Mouse (Mus musculus): ENCODE measurements around the gene Lmbr1.
A peak's percentile ranks its signal among the peaks of the same experiment; 100 is the strongest.

Lmbr1 gene

DNA sequence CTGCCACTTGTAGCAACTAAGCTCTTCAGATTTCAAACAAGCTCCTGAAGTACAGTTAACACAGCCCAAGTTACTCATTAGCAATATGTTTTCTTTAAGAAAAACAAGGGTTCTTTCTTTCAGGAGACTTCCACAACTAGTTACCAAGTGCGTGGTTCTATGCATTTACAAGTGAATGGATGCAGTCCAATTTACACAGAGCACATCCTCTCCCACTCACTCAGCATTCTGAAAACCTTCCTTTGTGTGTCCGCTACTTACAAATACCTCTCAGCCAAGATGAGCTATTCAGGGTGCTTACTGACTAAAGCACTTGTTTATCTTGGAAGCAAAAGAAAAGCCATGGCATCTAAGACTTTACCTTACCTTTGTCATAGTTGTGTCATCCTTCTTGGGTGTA lies 124.3 kb downstream of the Lmbr1 start:
- no peak for DNase-seq (ENCODE audit: low spot score in 2 of 2)

DNA sequence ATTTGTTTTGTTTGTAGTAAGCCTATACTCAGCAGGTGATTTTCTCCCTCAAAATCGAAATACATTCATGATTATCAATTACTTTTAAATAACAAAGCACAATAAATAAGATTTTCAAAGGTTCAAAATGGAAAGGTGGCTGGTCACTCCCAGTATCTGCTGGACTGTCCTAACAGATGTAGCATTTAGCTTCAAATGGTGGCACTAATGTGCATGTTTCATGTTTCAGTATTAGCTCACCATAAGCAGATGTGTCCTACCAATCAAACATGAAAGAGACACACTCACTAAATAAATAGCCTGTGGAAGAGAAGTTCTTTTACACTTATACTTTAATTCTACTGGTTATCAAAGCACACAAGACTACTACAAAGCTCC lies 126.7 kb downstream of the Lmbr1 start:
- no peak for DNase-seq (ENCODE audit: low spot score in 2 of 2)

DNA sequence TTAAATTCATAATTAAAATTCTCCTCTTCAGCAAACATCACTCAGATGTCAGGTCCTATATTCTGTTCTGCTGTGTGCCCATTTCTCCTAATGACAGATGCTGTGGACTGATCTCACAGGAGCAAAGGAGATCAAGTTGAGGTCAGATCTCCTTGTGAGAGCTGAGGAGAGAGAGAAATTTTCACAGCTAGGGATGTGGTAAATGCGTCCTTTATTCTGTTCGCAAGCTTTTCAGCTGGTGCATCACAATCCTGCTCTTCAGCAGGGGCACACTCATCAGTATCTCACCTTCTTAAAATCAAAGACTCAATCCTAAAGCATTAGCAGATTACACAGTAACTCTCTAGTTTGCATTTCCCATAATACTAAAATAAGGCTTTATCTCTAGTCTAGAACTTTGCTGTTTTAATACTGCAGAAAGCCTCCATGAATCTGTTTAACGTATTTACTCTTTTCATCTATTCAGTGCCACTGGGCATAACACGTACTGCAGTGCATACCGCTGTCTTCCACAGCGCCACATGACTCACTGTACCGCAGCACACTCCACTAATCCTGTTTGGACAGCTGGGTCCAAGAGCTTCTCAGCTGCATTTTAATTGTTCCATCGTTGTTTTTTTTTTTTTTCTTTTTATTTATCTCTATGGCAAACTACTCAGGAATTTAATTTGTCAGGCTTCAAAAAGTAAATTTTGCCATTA lies 127.2 kb downstream of the Lmbr1 start:
- DNase-seq (ENCODE audit: low spot score in 2 of 2) = no peak

DNA sequence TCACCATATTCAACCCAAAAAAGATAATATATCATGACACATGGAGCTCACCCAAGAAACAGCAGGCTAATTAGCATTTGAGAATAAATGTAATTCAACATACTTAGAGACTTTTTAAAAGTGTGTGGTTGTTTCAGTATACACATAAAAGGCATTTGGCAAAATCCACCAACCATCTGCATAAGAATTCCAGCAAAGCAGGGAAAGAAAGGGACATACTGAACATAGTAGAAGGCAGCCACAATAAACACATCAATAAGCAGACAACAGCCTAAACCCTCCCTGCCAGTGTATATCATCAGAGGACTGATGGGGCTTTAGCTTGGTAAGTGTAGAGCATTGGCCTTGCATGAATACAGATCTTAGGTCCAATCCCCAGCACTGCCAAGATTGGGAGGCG lies 133.4 kb downstream of the Lmbr1 start:
- DNase-seq (ENCODE audit: low spot score in 2 of 2) = no peak

DNA sequence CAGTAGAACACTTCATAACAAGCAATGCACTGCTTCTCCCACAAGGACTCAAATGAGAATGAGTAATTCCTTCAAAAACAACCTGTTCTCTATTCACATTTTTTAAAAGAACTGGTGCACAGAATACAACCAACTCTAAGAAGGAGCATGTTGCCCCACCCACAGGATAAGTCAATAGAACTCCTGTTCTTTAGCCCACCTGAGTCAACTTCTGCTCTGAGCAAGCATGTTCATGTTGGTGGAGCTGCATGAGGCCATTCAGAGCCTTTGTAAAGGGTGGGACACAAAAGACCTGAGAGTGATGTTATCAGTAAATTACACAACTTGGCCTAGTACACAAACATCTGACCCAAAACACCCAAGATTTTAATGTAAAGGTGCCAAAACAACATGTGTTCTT lies 139.8 kb downstream of the Lmbr1 start:
- no peak for DNase-seq (ENCODE audit: low spot score in 2 of 2)

DNA sequence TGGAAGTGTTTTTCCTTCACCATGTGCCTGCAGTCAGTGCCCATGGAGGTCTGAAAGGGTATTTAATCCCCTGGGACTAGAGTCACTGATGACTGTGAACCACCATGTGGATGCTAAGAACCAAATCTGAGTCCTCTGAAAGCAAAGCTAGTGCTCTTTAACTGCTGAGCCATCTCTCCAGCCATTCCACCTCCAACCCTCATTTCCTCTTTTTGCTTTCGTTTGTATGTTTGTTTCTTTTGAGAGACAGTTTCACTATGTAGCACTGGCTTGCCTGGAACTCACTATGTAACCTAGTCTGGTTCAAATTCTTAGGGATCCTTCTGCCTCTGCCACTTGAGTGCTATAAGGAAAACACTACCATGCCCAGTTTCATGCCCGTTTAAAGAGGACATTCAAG lies 147.7 kb downstream of the Lmbr1 start:
- DNase-seq (ENCODE audit: low spot score in 2 of 2) = no peak

DNA sequence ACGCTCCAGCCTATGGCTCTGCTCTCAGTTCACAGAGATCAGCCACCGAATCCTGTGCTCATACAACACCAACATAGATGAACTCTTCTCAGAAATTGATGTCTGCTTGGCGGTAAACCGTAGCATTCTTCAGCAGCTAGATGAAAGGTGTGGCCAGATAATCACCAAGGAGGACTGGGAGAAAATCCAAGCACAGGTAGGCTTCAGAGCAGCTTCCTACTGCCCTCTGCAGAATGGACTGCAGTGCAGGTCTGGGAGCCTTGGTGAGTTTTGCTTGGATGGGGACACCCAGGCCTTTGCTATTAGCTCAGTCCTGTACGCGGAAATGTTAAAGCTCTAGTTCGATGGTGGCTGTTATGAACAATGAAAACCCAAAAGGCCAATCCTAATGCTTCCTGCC lies 154.1 kb downstream of the Lmbr1 start:
- DNase-seq (ENCODE audit: low spot score in 2 of 2) = no peak

DNA sequence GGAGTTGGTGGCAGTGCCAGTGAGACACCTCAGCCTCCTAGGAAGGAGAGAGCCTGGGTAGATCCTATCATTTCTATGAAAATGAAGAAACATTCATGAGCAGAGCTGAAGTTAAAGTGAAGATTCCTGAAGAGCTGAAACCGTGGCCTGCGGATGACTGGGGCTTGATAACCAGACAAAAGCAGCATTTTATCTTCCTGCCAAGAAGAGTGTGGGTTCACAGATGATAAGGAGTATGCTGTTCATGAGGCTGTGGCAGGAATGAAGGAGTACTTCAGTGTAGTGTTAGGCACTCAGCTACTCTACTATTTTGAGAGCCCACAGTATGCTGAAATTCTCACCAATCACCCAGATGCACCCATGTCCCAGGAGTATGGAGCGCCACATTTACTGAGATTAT lies 160.2 kb downstream of the Lmbr1 start:
- no peak for DNase-seq (ENCODE audit: low spot score in 2 of 2)

DNA sequence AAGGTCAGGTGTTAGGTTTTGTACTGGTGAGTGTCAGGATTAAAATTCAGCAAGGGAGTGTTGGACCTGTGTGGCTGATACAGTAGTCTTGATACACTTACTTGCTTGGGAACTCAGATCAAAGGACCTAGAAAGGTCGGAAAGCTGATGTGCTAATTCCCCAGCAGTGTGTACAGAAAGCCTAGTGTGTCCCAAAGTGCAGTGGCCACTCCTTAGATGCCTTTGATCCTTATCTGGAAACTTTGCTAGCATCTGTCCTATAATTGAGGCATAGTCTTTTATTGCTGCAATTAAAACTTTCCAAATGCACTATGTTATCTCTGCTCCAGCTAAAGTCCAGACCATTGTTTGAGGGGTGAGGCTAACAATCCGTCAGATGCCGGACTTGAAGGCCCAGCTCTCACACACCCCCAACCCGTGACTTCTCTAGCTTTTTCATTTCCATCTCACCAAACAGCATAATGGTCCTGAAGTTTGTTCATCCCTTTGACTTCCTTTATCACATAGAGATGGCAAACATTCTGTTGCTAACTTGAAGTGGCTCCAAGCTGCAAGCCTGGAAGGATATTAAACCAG lies 166.1 kb downstream of the Lmbr1 start:
- no peak for DNase-seq (ENCODE audit: low spot score in 2 of 2)

DNA sequence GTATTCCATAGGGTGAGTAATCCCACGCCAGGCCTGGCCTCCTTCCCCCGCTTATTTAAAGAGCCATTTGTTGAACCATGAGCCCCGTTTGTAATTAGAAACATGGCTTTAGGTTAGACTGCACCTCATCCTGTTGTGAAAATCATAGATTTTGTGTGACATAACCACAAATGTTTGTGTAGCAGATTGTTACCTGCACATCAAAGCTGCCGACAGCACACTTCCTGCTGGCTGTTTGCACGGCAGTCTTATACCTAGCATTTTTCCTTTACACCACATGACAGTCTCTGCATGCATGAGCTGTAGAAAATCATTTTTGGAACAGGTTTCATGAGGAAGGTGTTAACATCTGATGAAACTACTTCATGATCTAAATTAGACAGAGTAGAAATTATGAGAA lies 172.5 kb downstream of the Lmbr1 start:
- no peak for DNase-seq (ENCODE audit: low spot score in 2 of 2)

DNA sequence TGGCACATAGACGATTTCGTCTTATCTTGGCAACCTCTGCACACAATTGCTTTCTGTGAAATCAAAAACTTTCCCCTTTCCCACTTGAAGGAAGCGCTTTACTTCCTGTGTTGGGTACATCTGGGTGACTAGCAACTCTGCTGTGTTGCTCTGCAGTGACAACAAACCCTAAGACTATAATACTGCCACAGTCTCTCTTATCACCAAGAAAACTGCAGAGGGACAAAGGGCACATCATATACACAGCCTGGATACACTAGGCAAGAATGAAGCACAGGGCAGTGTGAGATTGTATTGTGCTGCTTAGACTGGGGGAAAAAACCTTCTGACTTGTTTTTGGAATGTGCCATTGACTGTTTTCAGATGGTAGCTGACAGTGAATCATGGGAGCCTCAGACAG lies 178.3 kb downstream of the Lmbr1 start:
- no peak for DNase-seq (ENCODE audit: low spot score in 2 of 2)

DNA sequence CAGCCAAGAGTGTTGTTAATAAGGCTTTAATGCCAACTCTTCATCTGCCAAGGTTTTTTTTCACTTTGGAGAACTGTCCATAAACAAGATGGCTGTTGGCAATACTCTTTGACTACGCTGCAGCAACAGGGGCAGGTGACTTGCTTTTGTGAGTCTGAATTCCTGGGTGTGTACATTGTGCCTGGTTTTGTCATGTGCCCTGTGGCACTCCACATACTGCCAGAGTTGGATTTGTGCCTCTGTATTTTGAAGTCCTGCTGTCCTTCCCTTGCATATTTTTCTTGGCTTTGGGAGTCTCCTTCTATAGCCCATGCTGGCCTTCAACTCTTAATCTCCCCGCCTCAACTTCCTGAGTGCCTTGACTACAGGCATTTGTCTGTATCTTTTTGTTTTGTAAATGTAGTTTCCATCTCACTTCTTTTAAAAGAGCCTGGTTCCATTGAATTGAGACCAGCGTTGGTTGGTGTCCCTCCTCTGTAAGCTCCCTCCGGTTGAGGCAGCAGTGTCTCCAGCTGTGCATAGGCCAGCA lies 179.2 kb downstream of the Lmbr1 start:
- no peak for DNase-seq (ENCODE audit: low spot score in 2 of 2)

DNA sequence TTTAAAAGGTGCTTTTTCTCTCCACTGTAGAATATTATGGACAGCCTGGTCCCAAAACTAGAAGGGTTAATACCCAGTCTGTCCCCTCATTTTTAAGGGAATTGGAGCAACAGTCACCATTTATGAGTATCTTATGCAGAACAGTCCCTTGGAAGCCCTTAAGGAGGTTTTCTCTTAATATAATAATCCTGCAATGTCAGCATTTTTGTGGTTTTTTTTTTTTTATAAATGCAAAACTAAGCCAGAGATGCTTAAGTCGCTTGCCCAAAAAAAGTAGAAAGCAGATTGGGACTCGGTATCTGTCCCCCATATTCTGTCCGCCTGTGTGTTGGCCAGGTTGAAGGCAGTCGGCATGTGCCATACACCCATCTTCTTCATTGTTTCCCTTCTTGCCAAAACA lies 181.0 kb downstream of the Lmbr1 start:
- DNase-seq (ENCODE audit: low spot score in 2 of 2) = no peak

DNA sequence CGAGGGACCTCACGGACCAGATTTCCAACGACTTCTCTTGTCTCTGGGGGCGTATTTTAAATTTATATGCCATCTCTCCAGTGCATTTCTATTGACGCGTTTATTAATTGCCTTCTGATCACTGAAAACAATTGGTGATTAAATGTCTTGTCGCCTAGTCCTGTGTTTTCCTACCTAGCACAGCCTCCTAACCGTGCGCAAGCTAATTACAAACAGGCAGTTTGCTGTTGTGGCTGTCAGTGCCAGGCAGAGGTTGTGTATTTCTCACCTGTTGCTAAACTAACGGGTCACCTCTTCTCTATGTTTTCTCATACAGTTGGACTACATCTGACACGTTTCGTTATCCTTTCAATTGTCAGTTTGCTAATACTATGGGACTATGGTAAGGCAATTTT lies 181.9 kb downstream of the Lmbr1 start:
- no peak for DNase-seq (ENCODE audit: low spot score in 2 of 2)

DNA sequence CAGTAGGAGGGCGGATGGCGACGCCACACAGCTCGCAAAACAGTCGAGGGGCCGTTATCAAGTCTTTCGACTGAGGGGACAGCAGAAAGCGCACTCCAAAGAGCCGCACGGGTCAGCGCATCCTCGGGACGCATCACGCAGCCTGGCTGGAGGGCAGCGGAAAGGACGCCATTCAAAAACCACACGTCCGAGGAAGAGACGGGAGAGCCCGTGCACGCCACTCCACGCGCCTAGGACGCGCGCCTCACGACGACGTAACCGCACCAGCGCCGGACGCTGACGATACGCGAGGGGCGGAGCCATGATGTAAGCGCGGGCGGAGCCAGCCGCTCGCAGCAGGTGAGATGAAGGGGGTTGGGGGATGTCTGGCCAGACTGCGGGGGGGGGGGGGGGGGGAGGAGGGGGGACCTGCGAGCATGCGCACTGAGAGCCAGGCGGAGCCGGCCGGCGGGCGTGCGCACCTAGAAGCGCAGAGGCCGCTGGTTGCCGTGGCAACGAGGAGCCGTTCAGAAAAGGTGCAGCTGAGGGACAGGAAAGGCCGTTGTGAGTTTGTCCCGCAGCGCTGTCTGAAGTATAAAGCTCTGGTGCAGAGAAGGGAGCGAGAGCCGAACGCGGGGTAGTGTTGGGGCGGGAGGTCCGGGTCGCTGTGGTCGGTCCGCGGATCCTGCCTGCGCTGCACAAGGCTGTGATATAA lies 182.5 kb downstream of the Lmbr1 start, which contains the start of gene Rnf32:
Gene Rnf32, plus strand, starts transcription at position 423 of the 694 bp plus-strand sequence.
- peak; percentile 74 to 87 for DNase-seq (ENCODE audit: low spot score in 2 of 2)

DNA sequence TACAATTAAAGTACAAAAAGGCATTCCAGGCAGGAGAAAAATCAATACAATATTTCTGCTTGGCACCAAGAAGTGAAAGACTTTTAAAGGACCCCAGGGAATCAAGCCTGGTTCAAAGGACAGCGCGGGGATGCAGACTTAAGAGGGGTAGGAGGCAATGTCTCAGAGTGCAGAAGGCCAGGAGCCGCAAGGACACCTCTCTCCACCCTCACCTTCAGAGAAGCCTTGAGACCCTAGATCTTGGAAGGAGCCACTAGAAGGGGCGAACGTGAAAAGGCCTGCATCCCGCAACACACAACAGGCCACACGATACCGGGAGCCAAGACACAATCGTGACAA lies 183.0 kb downstream of the Lmbr1 start:
- DNase-seq (ENCODE audit: low spot score in 2 of 2) = no peak

DNA sequence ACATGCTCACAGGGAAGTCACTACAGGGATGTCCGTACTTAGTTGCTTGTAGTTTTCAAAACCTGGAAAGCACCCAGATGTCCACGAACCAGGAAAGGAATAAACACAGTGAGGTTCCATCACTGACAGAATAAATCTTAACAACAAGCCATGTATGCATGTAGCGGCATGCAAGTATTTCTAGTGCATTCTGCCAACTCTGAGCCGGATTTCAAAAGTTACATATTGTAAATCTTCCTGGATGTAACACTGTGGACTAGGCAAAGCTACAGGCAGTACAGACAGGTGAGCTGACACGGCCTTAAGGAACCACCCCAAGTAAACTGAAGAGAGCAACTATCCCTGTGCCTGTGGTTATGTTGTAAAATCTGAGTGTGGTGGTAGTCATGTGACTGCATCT lies 191.4 kb downstream of the Lmbr1 start:
- no peak for DNase-seq (ENCODE audit: low spot score in 2 of 2)
